Mouse (Mus musculus): Measurements from ENCODE around the gene Ralgapa2.

- TF ChIP-seq POLR2A (IDR thresholded peaks at IDR 0.05; ENCODE audit: low read depth, low read length), result no peak
- no peak for TF ChIP-seq CTCF (IDR thresholded peaks at IDR 0.05; ENCODE audit: extremely low read depth, insufficient read depth, insufficient read length, insufficient replicate concordance)
Measured at GRCm38 (mm10) chr2:146356524-146356923, 155.6 kb downstream of the Ralgapa2 start.
